Mouse (Mus musculus) cortical plate, adult 2 months (tissue): ENCODE measurements around the gene Trim2.

Experiments used
- CTCF ChIP-seq: fragments of 200-500 bp; IDR thresholded peaks from 2 replicates; pipeline ENCODE4 v1.5.1; 2011; ENCODE audit warnings: mild to moderate bottlenecking, control low read depth, low read length; ENCODE audit not compliant: insufficient read depth; ENCODE audit errors: extremely low read depth
- POLR2A ChIP-seq: fragments of 200-500 bp; IDR thresholded peaks from 2 replicates; pipeline ENCODE4 v1.6.1; 2011; ENCODE audit warnings: mild to moderate bottlenecking, low read length, control low read depth; ENCODE audit not compliant: insufficient read depth; ENCODE audit errors: extremely low read depth

DNA sequence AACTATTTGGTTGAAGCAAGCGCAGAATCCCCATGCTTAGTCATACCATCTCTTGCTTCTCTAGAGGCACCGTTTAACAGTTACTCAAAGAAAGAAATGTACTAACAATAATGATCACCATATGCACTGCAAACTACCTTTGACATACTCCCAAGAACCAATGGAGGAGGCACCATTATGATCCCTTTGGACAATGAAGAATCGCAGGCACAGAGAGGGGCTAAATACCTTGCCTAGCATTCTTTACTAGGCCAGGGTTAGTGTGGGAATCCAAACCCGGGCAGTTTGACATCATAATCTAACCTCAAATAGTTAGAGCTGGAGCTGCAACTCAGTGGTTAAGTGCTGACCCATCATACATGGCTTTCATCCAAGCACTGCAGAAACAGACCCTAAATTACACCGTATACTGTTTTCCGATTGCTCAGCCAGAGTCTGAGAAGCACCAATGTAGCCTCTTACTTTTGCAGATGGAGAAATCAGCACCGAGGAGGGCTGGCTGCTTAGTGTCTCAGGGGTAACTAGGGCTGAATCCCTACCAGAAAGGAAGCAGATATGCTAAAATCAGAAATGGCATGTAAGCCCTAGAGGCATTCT, 97.7 kb downstream of the Trim2 start:
- no peak for TF ChIP-seq POLR2A
- no peak for TF ChIP-seq CTCF
